Mouse (Mus musculus) C2C12 (cell line): ENCODE data around the gene Hoxd13.

Source experiments
- CEBPB ChIP-seq: IDR thresholded peaks from one replicate; pipeline ENCODE4 v1.6.1; 2011; ENCODE audit warnings: low read depth, mild to moderate bottlenecking, control low read depth, moderate library complexity
- CTCF ChIP-seq: IDR thresholded peaks from one replicate; pipeline ENCODE4 v1.5.1; 2011; ENCODE audit not compliant: control insufficient read depth, insufficient read depth, insufficient read length
- MAX ChIP-seq: IDR thresholded peaks from one replicate; pipeline ENCODE4 v1.6.1; 2011; ENCODE audit warnings: mild to moderate bottlenecking, control low read depth
- MYOD1 ChIP-seq: IDR thresholded peaks from one replicate; pipeline ENCODE4 v1.6.1; 2011; ENCODE audit warnings: low read depth; ENCODE audit not compliant: control insufficient read depth, insufficient read length
- MYOG ChIP-seq: IDR thresholded peaks from one replicate; pipeline ENCODE4 v1.6.1; 2011; ENCODE audit not compliant: control insufficient read depth, insufficient read length; ENCODE audit errors: extremely low read depth
- USF1 ChIP-seq: IDR thresholded peaks from one replicate; pipeline ENCODE4 v1.6.1; 2011; ENCODE audit warnings: low read depth, mild to moderate bottlenecking, control low read depth, moderate library complexity

DNA sequence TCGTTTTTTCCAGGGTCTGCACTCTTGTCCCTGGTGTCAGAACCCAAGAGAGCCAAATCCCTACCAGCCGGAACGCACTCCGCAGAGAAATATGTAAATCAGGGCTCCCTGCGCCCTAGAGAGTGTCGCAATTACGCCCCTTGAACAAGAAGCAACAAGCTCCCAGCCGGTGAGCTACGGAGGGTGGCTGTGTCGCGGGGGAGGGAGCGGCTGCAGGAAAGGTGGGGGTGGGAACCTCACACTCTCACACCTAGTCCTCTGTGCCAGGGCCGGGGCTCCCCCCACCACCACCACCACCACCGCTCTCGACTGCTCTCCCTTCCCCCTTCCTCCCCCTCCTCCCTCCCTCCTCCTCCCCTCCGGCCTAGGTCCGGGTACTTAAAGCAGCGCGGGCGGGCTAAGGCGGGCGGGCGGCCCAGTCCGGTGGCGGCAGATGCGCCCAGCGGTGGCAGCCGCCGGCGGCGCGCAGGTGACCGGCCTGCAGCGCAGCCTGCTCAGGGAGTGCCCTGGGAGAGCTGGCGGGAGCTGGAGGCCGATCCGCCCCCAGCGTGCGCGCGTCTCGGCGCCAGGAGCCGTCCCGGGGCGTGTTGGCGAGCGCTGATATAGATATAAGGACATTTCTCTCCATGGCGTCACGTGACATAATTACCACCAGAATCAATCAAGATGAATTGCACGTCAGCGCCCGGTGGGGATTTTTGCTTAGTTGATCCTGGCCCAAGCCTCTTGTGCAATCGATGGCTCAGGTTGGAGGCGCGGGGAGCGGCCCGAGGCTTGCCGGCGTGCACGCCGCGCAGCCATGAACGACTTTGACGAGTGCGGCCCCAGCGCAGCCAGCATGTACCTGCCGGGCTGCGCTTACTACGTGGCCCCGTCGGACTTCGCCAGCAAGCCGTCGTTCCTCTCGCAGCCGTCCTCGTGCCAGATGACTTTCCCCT, 13.8 kb downstream of the Hoxd13 start:
- TF ChIP-seq USF1 (no peak), CTCF (no peak), MYOD1 (no peak), MYOG (no peak), CEBPB (no peak), MAX (no peak)
